Mouse (Mus musculus) E14TG2a.4 (cell line): ENCODE data around the gene Csf1.

Source experiments
- CTCF ChIP-seq: conservative IDR thresholded peaks from 2 replicates; pipeline ENCODE4 v1.5.1; 2014; ENCODE audit warnings: low read length
- POU5F1 ChIP-seq: IDR thresholded peaks from 2 replicates; pipeline ENCODE4 v1.6.1; 2014; ENCODE audit warnings: low read length, borderline replicate concordance

- no peak for TF ChIP-seq CTCF
- TF ChIP-seq POU5F1: no peak
Observed at GRCm38 (mm10) chr3:107778016-107778415, 17.7 kb upstream of the Csf1 start.
